Mouse (Mus musculus) forebrain, embryonic 10.5 days (tissue): ENCODE results near the gene Sugct. TPM values are rescaled to one million over a fixed set of nuclear protein-coding genes. Genes with fewer than 3 reads are reported as not detected.
"Not testable (repeated sequence)": the region's sequence is repeated elsewhere in the genome, so short reads cannot be mapped to it uniquely, and the experiment has no call there.

Experiments
- DNase-seq: peaks from one replicate; pipeline ENCODE4 v3.0.0-alpha.2; 2017; ENCODE audit warnings: low spot score; ENCODE audit errors: extremely low spot score
- H3K27ac ChIP-seq: fragments of 300-500 bp; sonication (generic); 2 replicates; pipeline ENCODE4 v1.5.1; 2016; ENCODE audit warnings: mild to moderate bottlenecking
- H3K27me3 ChIP-seq: fragments of 300-500 bp; sonication (generic); 2 replicates; pipeline ENCODE4 v1.6.1; 2016; ENCODE audit warnings: mild to moderate bottlenecking; ENCODE audit not compliant: poor library complexity, severe bottlenecking
- H3K36me3 ChIP-seq: fragments of 300-500 bp; sonication (generic); replicated peaks from 2 replicates; pipeline ENCODE4 v1.6.1; 2016; ENCODE audit warnings: mild to moderate bottlenecking, moderate library complexity
- H3K4me1 ChIP-seq: fragments of 300-500 bp; sonication (generic); 2 replicates; pipeline ENCODE4 v1.6.1; 2016
- H3K4me3 ChIP-seq: fragments of 300-500 bp; sonication (generic); 2 replicates; pipeline ENCODE4 v1.5.1; 2016; ENCODE audit warnings: mild to moderate bottlenecking, moderate library complexity
- H3K9me3 ChIP-seq: fragments of 300-500 bp; sonication (generic); 2 replicates; pipeline ENCODE4 v1.6.1; 2016; ENCODE audit warnings: mild to moderate bottlenecking, moderate library complexity
- WGBS: fragments of 180-500 bp; shearing (Covaris S2); methylation state at CpG from one replicate; pipeline ENCODE4 v1.1.7; 2016; 5-methylcytosine and 5-hydroxymethylcytosine counted together
- polyA plus RNA-seq: library from polyadenylated mRNA; unstranded; fragments of >200 nt; fragmentation: Nextera tagmentation; extraction: Ambion mirVana; gene quantifications from 2 replicates; pipeline ENCODE4 v1.2.1, GENCODE M21; 2016

Gene Sugct
- polyA plus RNA-seq, 1 experiment from 2014 or later: 3.2 TPM

DNA sequence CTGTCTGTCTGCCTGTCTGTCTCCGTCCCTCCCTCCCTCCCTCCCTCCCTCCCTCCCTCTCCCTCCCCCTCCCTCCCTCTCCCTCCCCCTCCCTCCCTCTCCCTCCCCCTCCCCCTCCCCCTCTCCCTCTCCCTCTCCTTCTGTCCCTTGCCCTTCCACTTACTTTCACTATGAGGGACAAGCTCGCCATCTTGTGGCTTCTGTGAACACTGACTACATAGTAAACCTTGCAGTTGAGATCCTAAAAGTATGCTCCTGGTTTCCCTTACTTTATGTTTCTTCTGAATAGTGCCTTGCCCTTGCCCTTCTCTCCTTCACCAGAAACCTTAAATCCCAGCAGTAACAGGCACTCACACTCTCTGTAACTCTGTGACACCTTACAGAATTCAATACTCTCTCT is 113.7 kb downstream of the Sugct start:
- H3K4me1 ChIP-seq: no peaks in the 10 kb centered on the region
- H3K27ac ChIP-seq: no peak overlapping the region
- no peak for DNase-seq
- H3K27me3 ChIP-seq: no peaks in the 10 kb centered on the region
- no peak overlapping the region for H3K4me3 ChIP-seq
- 13% methylated on average over 2 of the region's 2 CpGs for WGBS
- no peaks in the 10 kb centered on the region for H3K9me3 ChIP-seq
- H3K36me3 ChIP-seq: no peaks in the 10 kb centered on the region

DNA sequence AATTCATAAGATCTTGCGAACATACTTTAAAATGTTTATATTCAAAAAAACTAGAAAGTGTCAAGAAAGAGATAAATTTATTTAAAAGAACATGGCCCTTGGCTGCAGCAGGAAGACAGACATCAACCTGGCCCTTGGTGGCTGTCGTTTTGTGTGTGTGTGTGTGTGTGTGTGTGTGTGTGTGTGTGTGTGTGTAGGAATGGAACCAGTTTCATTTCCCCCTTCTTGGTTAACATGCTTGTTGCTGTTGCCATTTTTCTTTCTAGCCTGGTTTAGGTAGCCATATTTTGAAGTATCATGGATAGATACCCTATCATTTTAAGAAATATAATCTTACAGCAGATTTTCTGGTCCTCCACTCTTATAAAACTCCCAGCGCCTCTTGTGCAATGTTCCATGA is 136.0 kb downstream of the Sugct start:
- H3K27me3 ChIP-seq: no peaks in the 10 kb centered on the region
- no peaks in the 10 kb centered on the region for H3K9me3 ChIP-seq
- H3K27ac ChIP-seq: no peak overlapping the region
- no peaks in the 10 kb centered on the region for H3K36me3 ChIP-seq
- no peaks in the 10 kb centered on the region for H3K4me1 ChIP-seq
- no peak for DNase-seq
- 86% methylated on average over 3 of the region's 3 CpGs for WGBS
- H3K4me3 ChIP-seq: no peak overlapping the region

- 79% methylated on average over 1 of the region's 1 CpGs for WGBS
- no peak for DNase-seq
- Histone ChIP-seq H3K4me1 (no peaks in the 10 kb centered on the region; the same call in 1 of the 2 replicates), H3K27ac (no peak overlapping the region), H3K36me3 (no peaks in the 10 kb centered on the region), H3K4me3 (no peak overlapping the region), H3K27me3 (no peaks in the 10 kb centered on the region), H3K9me3 (no peaks in the 10 kb centered on the region)
These were observed 159.0 kb downstream of the Sugct start for GRCm38 (mm10) chr13:17536341-17536740.

- 59% methylated on average over 4 of the region's 4 CpGs for WGBS
- no peaks in the 10 kb centered on the region for H3K9me3 ChIP-seq
- DNase-seq: no peak
- no peaks in the 10 kb centered on the region for H3K36me3 ChIP-seq
- no peak overlapping the region for H3K4me3 ChIP-seq
- H3K4me1 ChIP-seq: no peaks in the 10 kb centered on the region; the same call in 1 of the 2 replicates
- no peak overlapping the region for H3K27ac ChIP-seq
- no peaks in the 10 kb centered on the region for H3K27me3 ChIP-seq
These were observed 160.5 kb downstream of the Sugct start for GRCm38 (mm10) chr13:17534871-17535270.

DNA sequence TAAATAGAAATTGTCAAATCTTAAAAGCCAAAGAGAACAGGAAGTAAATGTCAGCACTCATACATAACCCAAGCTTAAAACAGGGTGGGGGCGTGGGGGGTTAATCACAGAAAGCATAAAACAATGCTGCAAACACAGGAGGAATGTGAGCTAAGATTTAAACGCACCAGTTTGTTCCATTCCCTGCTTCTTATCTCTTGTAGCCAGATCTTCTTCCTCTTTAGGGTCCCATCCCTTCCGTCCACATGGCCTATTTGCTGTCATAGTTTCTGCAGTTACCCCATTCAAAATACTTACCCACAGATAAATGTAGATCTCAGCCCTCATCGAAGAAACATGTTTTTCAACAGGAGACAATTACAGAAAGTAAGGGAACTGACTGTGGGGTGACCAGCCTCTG is 160.9 kb downstream of the Sugct start:
- no peak overlapping the region for H3K4me3 ChIP-seq
- H3K27ac ChIP-seq: no peak overlapping the region
- H3K4me1 ChIP-seq: no peaks in the 10 kb centered on the region; the same call in 1 of the 2 replicates
- WGBS: 71% methylated on average over 4 of the region's 4 CpGs
- DNase-seq: no peak
- no peaks in the 10 kb centered on the region for H3K36me3 ChIP-seq
- H3K9me3 ChIP-seq: no peaks in the 10 kb centered on the region
- no peaks in the 10 kb centered on the region for H3K27me3 ChIP-seq

- no peak for DNase-seq
- 84% methylated on average over 4 of the region's 4 CpGs for WGBS
These were observed 184.1 kb downstream of the Sugct start for GRCm38 (mm10) chr13:17511184-17511778.

DNA sequence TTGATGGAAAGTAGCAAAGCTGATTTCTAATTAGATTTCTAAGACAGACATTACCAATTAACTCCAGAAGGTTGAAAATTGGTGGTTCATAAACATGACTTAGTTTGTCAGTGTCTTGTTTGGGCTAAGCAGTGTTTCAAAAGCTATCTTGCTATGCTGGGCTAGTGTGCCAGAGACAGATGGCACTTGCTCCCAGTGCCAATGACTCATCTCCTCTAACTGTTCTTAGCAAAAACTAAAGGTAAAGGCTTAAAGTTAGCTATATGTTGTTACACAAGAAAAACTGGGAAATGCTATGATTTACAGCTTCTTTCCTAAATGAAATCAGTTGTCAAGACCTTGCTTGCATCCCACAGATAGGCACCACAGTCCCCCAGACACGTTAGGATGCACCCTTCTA is 200.4 kb downstream of the Sugct start:
- H3K27ac ChIP-seq: no peak overlapping the region
- no peak for DNase-seq
- WGBS: 84% methylated on average over 1 of the region's 1 CpGs
- no peak overlapping the region for H3K4me3 ChIP-seq
- no peaks in the 10 kb centered on the region for H3K27me3 ChIP-seq
- H3K9me3 ChIP-seq: no peaks in the 10 kb centered on the region
- H3K4me1 ChIP-seq: no peaks in the 10 kb centered on the region
- no peaks in the 10 kb centered on the region for H3K36me3 ChIP-seq

More at GRCm38 (mm10) chr13:17511184-17511778, 184.1 kb downstream of the Sugct start:
- no peak overlapping the region for H3K27ac ChIP-seq
- no peaks in the 10 kb centered on the region for H3K27me3 ChIP-seq
- no peak overlapping the region for H3K4me3 ChIP-seq
- no peaks in the 10 kb centered on the region for H3K9me3 ChIP-seq
- no peaks in the 10 kb centered on the region for H3K4me1 ChIP-seq
- no peaks in the 10 kb centered on the region for H3K36me3 ChIP-seq

DNA sequence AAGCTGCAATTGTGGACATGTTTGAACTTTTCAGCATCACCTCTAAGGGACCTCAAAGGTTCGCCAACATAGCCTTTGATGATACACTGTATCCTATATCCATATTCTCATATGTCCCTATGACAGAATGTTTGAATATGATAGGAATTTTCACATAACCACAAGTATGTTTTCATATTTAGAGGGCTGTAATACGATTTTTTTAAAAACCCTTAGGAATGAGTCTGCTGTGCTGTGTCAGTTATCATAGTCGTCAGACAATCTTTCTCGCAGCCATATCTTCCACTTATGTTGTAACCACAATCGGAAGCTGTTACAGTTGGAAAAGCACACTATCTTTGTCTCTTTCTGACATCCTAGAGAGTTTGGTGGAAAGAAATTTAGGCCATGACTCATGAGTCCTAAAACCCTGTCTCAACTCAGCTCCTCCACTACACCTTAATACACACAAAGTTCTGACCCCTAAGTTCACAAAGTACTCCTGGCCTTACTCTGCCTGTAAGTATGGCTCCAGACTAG is 201.2 kb downstream of the Sugct start:
- H3K4me3 ChIP-seq: no peak overlapping the region
- H3K36me3 ChIP-seq: no peaks in the 10 kb centered on the region
- DNase-seq: no peak
- H3K27ac ChIP-seq: no peak overlapping the region
- no peaks in the 10 kb centered on the region for H3K9me3 ChIP-seq
- H3K4me1 ChIP-seq: no peaks in the 10 kb centered on the region
- H3K27me3 ChIP-seq: no peaks in the 10 kb centered on the region
- 87% methylated on average over 5 of the region's 5 CpGs for WGBS

DNA sequence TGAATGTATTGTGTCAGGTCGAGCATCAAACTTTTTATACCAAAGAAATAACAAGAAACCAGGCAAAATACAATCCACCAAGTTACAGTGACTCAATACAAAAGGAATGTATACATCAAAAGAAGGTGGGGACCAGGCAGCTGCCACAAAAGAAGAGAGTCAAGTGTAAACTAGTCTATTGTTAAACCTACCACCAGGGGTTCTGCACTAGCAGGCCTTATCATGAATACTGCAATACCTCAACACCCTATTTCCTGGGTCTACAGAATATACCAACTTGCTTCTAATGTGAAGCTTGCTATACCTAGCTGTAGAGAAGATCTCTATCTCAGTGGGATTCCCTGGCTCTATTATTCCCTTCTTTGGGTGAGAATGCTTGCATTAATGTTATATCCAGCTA is 237.4 kb downstream of the Sugct start:
- WGBS: 48% methylated on average over 1 of the region's 1 CpGs
- not testable (repeated sequence) for H3K4me1 ChIP-seq, DNase-seq, H3K27me3 ChIP-seq, H3K36me3 ChIP-seq, H3K27ac ChIP-seq, H3K4me3 ChIP-seq, H3K9me3 ChIP-seq

GRCm38 (mm10) chr13:17432139-17432916 is 263.0 kb downstream of the Sugct start:
- Histone ChIP-seq H3K9me3 (no peaks in the 10 kb centered on the region), H3K4me3 (no peak overlapping the region), H3K4me1 (peaks cover 16% of the 10 kb centered on the region), H3K27me3 (no peaks in the 10 kb centered on the region), H3K27ac (no peak overlapping the region), H3K36me3 (no peaks in the 10 kb centered on the region)
- no peak for DNase-seq
- 45% methylated on average over 7 of the region's 7 CpGs for WGBS

DNA sequence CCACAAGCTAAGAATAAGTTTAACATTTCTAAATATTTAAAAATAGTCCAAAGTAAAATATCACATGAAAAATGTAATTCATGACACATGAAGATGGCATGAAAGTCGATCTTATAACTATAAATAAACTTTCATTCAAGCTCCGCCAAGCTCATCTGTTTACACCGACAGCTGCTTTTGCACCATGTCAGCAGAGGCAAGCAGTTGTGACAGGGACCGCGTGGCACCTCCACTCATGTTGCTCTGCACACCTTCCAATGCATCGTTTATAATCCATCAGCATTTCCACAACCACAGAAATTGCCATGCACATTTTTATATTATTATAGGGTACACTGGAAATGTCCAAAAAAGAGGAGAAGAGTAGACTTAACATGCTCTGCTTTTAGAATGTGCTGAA is 273.5 kb downstream of the Sugct start:
- Histone ChIP-seq H3K4me1 (peaks cover 2% of the 10 kb centered on the region; the same call in 1 of the 2 replicates), H3K36me3 (no peaks in the 10 kb centered on the region), H3K27ac (no peak overlapping the region), H3K4me3 (no peak overlapping the region), H3K9me3 (peaks cover 4% of the 10 kb centered on the region; the same call in 1 of the 2 replicates), H3K27me3 (no peaks in the 10 kb centered on the region)
- WGBS: 93% methylated on average over 6 of the region's 6 CpGs
- no peak for DNase-seq

DNA sequence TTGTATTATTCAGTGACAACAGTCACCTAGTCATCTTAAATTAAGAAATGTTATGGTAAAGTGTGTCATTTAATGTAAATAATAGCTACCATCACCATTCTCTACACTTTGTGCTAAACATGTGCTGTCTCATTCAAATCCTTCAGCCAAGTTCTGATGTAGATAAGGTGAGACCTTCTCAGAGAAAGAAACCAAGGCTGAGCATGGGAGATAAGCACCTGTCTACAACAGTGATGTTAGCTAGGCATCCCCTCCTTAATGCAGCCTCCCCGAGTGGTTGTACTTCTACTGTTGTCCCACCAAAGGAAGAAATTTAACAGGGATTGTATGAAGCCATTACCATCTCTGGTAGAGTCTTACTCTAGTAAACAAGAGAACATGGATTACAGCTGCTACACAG is 274.8 kb downstream of the Sugct start:
- no peak for DNase-seq
- no peak overlapping the region for H3K27ac ChIP-seq
- H3K27me3 ChIP-seq: no peaks in the 10 kb centered on the region
- peaks cover 4% of the 10 kb centered on the region; the same call in 1 of the 2 replicates for H3K9me3 ChIP-seq
- 93% methylated on average over 1 of the region's 1 CpGs for WGBS
- no peak overlapping the region for H3K4me3 ChIP-seq
- no peaks in the 10 kb centered on the region for H3K4me1 ChIP-seq
- no peaks in the 10 kb centered on the region for H3K36me3 ChIP-seq

GRCm38 (mm10) chr13:17342836-17343235 is 352.5 kb downstream of the Sugct start:
- DNase-seq: no peak
- H3K27ac ChIP-seq: no peak overlapping the region
- H3K27me3 ChIP-seq: no peaks in the 10 kb centered on the region
- no peak overlapping the region for H3K4me3 ChIP-seq
- H3K9me3 ChIP-seq: no peaks in the 10 kb centered on the region
- WGBS: 93% methylated on average over 8 of the region's 8 CpGs
- no peaks in the 10 kb centered on the region for H3K36me3 ChIP-seq
- no peaks in the 10 kb centered on the region for H3K4me1 ChIP-seq
